Mouse (Mus musculus): Measurements from ENCODE around the gene Timeless.
A peak's percentile ranks its signal among the peaks of the same experiment; 100 is the strongest.
"Not testable (repeated sequence)": the region's sequence is repeated elsewhere in the genome, so short reads cannot be mapped to it uniquely, and the experiment has no call there.

Gene Timeless

DNA sequence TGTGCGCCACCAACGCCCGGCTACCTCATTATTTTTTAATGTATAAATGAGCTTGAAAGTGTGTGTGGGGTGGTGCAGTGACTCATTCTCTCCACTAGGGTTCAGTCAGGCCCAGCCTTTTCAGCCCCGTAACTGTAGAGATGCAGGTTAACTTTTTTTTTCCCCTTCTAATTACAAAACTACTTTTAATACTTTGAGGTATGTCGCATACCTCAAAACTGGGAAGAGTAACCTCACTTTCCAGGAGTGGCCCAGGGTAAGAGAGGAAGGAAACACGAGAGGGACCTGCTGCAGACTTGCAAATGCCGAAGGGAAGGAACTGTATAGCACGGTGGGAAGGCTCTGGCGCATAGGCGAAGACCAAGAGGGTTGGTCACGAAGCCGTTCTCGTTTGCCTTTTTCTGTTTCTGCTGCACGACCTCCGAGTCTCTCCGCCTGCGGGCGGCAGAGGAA is 19.0 kb upstream of the Timeless start:
- DNase-seq (ENCODE audit: low spot score): peak; percentile 85

GRCm38 (mm10) chr10:128214112-128214511 is 17.8 kb upstream of the Timeless start:
- DNase-seq (ENCODE audit: low spot score): not testable (repeated sequence)

- DNase-seq (ENCODE audit: low spot score): no peak
Measured at GRCm38 (mm10) chr10:128214981-128215380, 16.9 kb upstream of the Timeless start.

DNA sequence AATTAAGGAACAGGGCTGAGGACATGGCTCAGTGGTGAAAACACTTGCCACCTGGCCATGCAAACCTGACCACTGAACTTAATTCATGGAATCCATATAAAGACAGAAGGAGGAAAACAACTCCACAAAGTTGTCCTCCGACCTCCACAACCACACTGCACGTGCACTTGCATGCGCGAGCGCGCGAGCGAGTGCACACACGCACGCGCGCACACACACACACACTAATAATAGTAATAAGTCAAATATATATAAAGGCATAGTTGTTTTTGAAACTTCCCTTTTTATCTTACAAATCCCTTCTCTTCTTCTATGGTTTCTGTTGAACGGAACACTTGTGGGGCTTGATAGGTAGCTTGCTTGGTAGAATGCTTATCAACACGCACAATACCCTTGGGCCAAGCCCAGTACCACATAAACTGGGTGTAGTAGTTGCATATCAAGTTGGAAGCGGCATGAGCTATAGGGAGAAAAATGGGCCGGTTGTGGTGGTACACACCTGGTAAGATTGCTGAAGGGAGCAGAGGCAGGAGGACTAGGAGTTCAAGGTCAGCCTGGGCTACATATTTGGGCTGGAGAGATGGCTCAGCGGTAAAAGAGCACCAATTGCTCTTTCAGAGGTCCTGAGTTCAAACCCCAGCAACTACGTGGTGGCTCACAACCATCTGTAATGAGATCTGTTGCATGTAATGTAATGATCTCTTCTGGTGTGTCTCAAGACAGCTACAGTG is 13.3 kb upstream of the Timeless start:
- DNase-seq (ENCODE audit: low spot score): no peak

GRCm38 (mm10) chr10:128221533-128222286 is 10.2 kb upstream of the Timeless start:
- peak; percentile 21 for DNase-seq (ENCODE audit: low spot score)

- DNase-seq (ENCODE audit: low spot score): no peak
Measured at GRCm38 (mm10) chr10:128225064-128225463, 6.8 kb upstream of the Timeless start.

DNA sequence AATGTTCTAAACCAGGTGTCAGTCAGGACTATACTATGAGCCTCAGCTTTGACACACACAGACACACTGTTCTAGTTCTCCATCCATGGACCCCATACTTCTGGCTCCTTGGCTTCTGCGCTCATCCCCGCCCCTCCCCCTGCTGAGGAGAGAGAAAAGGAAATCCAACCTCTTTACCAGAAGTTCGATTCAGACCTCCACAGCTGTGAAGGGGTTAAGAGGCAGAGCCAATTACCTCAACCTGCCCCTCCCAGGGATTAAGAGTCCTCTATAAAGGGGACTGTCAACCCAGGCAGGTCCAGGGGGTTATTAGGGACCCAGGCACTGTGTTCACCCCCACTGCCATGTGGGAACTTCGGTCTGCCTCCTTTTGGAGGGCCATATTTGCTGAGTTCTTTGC is 6.3 kb upstream of the Timeless start, which contains the start of gene Mip:
Gene Mip, plus strand, starts transcription at position 301 of the 400 bp plus-strand sequence.
- DNase-seq (ENCODE audit: low spot score): no peak

- DNase-seq (ENCODE audit: low spot score): no peak
Measured at GRCm38 (mm10) chr10:128227592-128227991, 4.3 kb upstream of the Timeless start.

- no peak for DNase-seq (ENCODE audit: low spot score)
Measured at GRCm38 (mm10) chr10:128228009-128228408, 3.9 kb upstream of the Timeless start.

GRCm38 (mm10) chr10:128230582-128230981 is 1.3 kb upstream of the Timeless start:
- no peak for DNase-seq (ENCODE audit: low spot score)

GRCm38 (mm10) chr10:128231146-128231545 is 719 bp upstream of the Timeless start:
- peak; percentile 44 for DNase-seq (ENCODE audit: low spot score)

DNA sequence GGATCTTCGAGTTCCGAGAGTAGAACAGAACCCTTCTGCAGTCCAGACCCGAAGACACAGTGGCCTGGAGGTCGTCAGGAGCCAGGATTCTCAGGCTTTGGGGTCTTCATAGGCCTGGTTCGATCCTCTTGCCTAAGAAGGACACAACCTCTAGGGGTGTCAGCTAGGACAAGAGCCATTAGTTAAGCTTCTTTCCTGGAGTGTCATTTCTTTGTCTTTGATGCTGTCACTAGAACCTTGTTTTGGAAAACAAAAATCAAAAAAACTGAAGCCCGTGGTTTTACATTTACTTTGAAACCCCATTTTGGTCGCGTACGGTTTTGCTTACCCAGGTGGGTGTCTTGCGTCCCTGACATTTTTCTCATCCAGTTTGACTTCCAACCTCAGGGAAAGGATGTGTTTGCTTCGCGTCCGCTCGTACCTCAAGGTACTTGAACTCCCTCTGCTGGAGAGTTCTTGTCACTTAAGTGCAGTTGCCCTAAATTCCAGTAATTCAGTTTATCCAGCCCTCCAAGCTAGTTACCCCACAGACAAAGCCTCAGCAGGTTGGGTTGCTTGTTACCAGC is 638 bp downstream of the Timeless start:
- DNase-seq (ENCODE audit: low spot score): peak; percentile 91

DNA sequence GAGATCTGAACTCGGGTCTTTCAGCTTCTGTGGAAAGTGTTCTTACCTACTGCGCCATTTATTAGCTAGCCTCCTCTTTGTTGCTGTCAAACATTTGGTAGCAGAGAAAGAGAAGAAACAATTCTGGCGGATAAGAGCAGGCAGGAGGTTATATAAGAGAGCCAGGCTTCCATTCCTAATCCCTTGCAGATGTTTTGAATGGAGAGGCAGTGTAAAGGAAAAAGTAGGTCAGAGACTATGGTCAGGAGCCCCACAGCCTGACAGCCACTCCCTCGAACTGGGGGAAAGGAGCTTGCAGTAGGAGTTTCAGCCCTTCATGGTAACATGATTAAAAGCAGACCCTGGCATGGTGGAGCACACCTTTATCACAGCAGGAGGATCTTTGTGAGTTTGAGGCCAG is 4.5 kb downstream of the Timeless start:
- DNase-seq (ENCODE audit: low spot score): no peak

- no peak for DNase-seq (ENCODE audit: low spot score)
Measured at GRCm38 (mm10) chr10:128237807-128238480, 6.1 kb downstream of the Timeless start.

DNA sequence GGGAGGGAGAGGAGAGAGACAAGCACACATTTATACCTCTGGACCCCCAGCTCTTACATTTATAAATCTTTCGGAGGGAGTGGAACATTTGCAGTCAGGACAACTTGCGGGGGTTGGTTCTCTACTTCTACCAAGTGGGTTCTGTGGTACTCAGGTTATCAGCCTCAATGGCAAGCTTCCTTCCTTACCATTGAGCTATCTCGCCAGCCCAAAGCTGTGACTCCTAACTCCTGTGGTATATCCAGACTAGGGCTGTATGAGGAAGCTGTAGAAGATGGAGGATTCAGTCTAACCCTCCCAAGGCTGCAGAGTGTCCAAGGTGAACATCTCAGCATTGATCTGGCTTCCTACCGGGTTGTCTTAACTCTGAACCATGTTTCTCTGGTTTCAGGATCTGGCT is 7.3 kb downstream of the Timeless start:
- no peak for DNase-seq (ENCODE audit: low spot score)

GRCm38 (mm10) chr10:128240131-128240530 is 8.3 kb downstream of the Timeless start:
- no peak for DNase-seq (ENCODE audit: low spot score)

- no peak for DNase-seq (ENCODE audit: low spot score)
Measured at GRCm38 (mm10) chr10:128243252-128243651, 11.4 kb downstream of the Timeless start.

GRCm38 (mm10) chr10:128244121-128244520 is 12.3 kb downstream of the Timeless start:
- DNase-seq (ENCODE audit: low spot score): no peak

- DNase-seq (ENCODE audit: low spot score): peak; percentile 17
Measured at GRCm38 (mm10) chr10:128247020-128247732, 15.3 kb downstream of the Timeless start.

GRCm38 (mm10) chr10:128250565-128250964 is 18.7 kb downstream of the Timeless start:
- DNase-seq (ENCODE audit: low spot score): no peak

DNA sequence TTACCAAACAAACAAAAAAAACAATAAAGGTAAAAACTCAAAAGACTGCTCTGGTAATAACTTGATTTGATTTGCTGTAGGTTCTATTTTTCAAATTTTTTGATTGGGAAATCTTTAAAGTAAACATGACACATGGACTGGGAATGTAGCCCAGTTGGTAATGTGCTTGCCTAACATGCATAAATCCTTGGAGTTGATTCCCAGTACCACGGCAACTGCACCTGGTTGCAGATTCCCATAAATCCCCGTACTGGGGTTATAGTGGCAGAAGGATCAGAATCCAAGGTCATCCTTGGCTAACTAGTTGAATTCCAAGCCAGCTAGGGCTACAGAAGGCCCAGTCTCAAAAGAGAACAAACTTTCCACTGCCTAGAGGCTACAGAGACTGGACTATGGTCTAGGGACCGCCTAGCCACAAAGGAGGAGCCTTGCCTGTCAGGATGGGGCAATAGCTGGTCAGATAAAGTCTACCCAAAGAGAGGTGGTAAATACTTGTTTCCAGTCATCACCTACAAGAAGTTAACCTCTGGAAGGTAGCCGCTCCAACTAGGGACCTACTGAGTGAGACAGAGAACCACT is 21.9 kb downstream of the Timeless start, which contains the start of gene Apon:
Gene Apon, plus strand, starts transcription at position 420 of the 579 bp plus-strand sequence.
- DNase-seq (ENCODE audit: low spot score): no peak
